Mouse (Mus musculus) heart, postnatal 4 days (tissue): ENCODE data around the gene Mul1. TPM values are rescaled to one million over a fixed set of nuclear protein-coding genes. Genes with fewer than 3 reads are reported as not detected.

Experiments used
- DNase-seq: peaks from one replicate; pipeline ENCODE4 v3.0.0; 2021
- total RNA-seq, 2 experiments: library from RNA; stranded (reverse); gene quantifications; 2 replicates each; pipeline ENCODE4 v1.2.3; 2021

Gene Mul1
- total RNA-seq, 2 experiments from 2014 or later = 55.2 to 62.7 TPM

- DNase-seq = peak; percentile 51
These were observed 28.7 kb downstream of the Mul1 start for GRCm38 (mm10) chr4:138462971-138463831.

GRCm38 (mm10) chr4:138463832-138464487 is 29.5 kb downstream of the Mul1 start:
- peak; percentile 90 for DNase-seq

- DNase-seq = peak; percentile 74
These were observed 30.3 kb downstream of the Mul1 start for GRCm38 (mm10) chr4:138464667-138465353.

GRCm38 (mm10) chr4:138465446-138465845 is 31.0 kb downstream of the Mul1 start:
- no peak for DNase-seq

GRCm38 (mm10) chr4:138466690-138467089 is 32.2 kb downstream of the Mul1 start:
- no peak for DNase-seq

GRCm38 (mm10) chr4:138467451-138467850 is 33.0 kb downstream of the Mul1 start:
- no peak for DNase-seq

GRCm38 (mm10) chr4:138469080-138469479 is 34.6 kb downstream of the Mul1 start:
- DNase-seq = peak; percentile 49

- no peak for DNase-seq
These were observed 36.8 kb downstream of the Mul1 start for GRCm38 (mm10) chr4:138471241-138471640.

- DNase-seq = no peak
These were observed 45.1 kb downstream of the Mul1 start for GRCm38 (mm10) chr4:138479595-138479994.

- no peak for DNase-seq
These were observed 46.5 kb downstream of the Mul1 start for GRCm38 (mm10) chr4:138480962-138481361.

GRCm38 (mm10) chr4:138482721-138483120 is 48.2 kb downstream of the Mul1 start:
- no peak for DNase-seq

GRCm38 (mm10) chr4:138488241-138488640 is 53.8 kb downstream of the Mul1 start:
- no peak for DNase-seq

GRCm38 (mm10) chr4:138491088-138491487 is 56.6 kb downstream of the Mul1 start:
- no peak for DNase-seq

Other genes with a start within 250 kb of the Mul1 start
- 100 to 1,000 TPM in 1 of 2 experiments, 10 to 100 TPM in 1; 93.7 to 102 TPM for gene Hp1bp3, start 218.4 kb upstream of the Mul1 start, total RNA-seq
- gene Sh2d5, start 184.3 kb upstream of the Mul1 start, total RNA-seq = under 1 TPM; 0.29 to 0.36 TPM
- under 1 TPM; 0.14 to 0.23 TPM for gene Kif17, start 184.2 kb upstream of the Mul1 start, total RNA-seq
- 100 to 1,000 TPM; 104 to 105 TPM for gene Ddost, start 129.9 kb upstream of the Mul1 start, total RNA-seq
- 100 to 1,000 TPM; 163 to 177 TPM for gene Pink1, start 108.4 kb upstream of the Mul1 start, total RNA-seq
- gene Cda, start 66.7 kb upstream of the Mul1 start, total RNA-seq = 1 to 10 TPM; 5.9 to 6.9 TPM
- not detected for gene Fam43b, start 38.1 kb upstream of the Mul1 start, total RNA-seq
- 1 to 10 TPM; 6.8 to 8.0 TPM for gene Camk2n1, start 19.6 kb downstream of the Mul1 start, total RNA-seq
- gene Vwa5b1, start 201.2 kb downstream of the Mul1 start, total RNA-seq = not detected